Mouse (Mus musculus) left cerebral cortex, postnatal 25 days (tissue): ENCODE measurements around the gene Prss57. TPM values are rescaled to one million over a fixed set of nuclear protein-coding genes. Genes with fewer than 3 reads are reported as not detected.

Source experiments
- DNase-seq, 2 experiments: peaks; one replicate each; pipeline ENCODE4 v3.0.0; 2022; ENCODE audit warnings: low spot score in 2 of 2, mixed read lengths in 1 of 2
- intact Hi-C: fragments of 180-260 bp; cut with DNase I; formaldehyde crosslinking; loops from one replicate; pipeline ENCODE4 v1.15.1; 2025
- total RNA-seq, 2 experiments: library from RNA; stranded (reverse); gene quantifications; 2 replicates each; pipeline ENCODE4 v1.2.3; 2021

Prss57 gene
- total RNA-seq, 2 experiments from 2014 or later: 0.62 to 1.1 TPM

- intact Hi-C loops: no loop called here
- no peak for DNase-seq
These were observed 52.5 kb downstream of the Prss57 start for GRCm38 (mm10) chr10:79738259-79738658.

GRCm38 (mm10) chr10:79736706-79737105 lies 54.1 kb downstream of the Prss57 start:
- intact Hi-C loops: no loop called here
- no peak for DNase-seq

- no peak for DNase-seq
- intact Hi-C loops: no loop called here
These were observed 55.4 kb downstream of the Prss57 start for GRCm38 (mm10) chr10:79735361-79735760.

DNA sequence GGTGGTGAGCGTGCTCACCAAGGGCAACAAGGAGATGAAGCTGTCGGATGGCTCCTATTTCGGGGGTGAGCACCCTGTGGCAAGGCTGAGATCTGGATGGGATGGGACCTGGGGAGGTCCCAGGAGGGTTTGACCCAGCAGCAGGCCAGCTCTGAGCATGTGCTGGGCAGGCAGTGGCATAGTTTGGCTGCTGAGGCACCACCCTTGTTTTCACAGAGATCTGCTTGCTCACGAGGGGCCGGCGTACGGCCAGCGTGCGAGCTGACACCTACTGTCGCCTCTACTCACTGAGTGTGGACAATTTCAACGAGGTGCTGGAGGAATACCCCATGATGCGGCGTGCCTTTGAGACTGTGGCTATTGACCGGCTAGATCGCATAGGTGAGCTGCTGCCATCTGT lies 56.9 kb downstream of the Prss57 start:
- no peak for DNase-seq
- intact Hi-C loops: no loop called here

DNA sequence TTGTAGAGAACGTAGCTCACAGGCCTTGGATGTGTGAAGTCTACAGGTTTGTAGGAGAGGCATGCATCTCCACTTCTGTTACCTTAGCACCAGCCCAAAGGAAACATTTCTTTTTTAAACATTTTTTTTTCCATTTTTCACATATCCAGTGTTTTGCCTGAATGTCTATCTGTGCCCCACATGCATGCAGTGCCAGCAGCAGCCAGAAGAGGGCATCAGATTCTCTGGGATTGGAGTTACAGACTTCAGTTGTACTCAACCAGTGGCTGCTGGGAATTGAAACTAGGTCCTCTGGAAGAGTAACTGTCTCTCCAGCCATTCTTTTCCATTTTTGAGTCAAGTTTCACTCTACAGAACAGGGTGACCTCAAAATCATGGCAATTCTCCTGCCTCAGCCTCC lies 58.3 kb downstream of the Prss57 start:
- no peak for DNase-seq

More for the DNA sequence above, 58.3 kb downstream of the Prss57 start:
- intact Hi-C loops: no loop called here

Other genes with a start within 250 kb of the Prss57 start
- 10 to 100 TPM; 48.2 to 48.4 TPM for gene Mier2, start 235.8 kb downstream of the Prss57 start, total RNA-seq
- gene Theg, start 203.6 kb downstream of the Prss57 start, total RNA-seq: not detected
- 10 to 100 TPM; 15.2 to 18.6 TPM for gene C2cd4c, start 176.9 kb downstream of the Prss57 start, total RNA-seq
- gene Shc2, start 153.0 kb downstream of the Prss57 start, total RNA-seq: 10 to 100 TPM; 42.2 to 44.4 TPM
- under 1 TPM; 0.34 to 0.57 TPM for gene Odf3l2, start 145.2 kb downstream of the Prss57 start, total RNA-seq
- gene Madcam1, start 126.4 kb downstream of the Prss57 start, total RNA-seq: not detected
- gene Tpgs1, start 121.6 kb downstream of the Prss57 start, total RNA-seq: 10 to 100 TPM; 82.0 to 82.8 TPM
- gene Cdc34, start 108.8 kb downstream of the Prss57 start, total RNA-seq: 10 to 100 TPM; 75.9 to 78.0 TPM
- 1 to 10 TPM; 1.5 to 2.4 TPM for gene Gzmm, start 101.9 kb downstream of the Prss57 start, total RNA-seq
- gene Bsg, start 86.5 kb downstream of the Prss57 start, total RNA-seq: 100 to 1,000 TPM; 650 to 673 TPM
- gene Hcn2, start 74.3 kb downstream of the Prss57 start, total RNA-seq: 100 to 1,000 TPM; 111 to 123 TPM
- gene Polrmt, start 44.4 kb downstream of the Prss57 start, total RNA-seq: 10 to 100 TPM; 42.1 to 45.7 TPM
- 1 to 10 TPM; 2.8 to 4.0 TPM for gene Fgf22, start 35.9 kb downstream of the Prss57 start, total RNA-seq
- gene Rnf126, start 24.0 kb downstream of the Prss57 start, total RNA-seq: 10 to 100 TPM; 90.9 to 96.0 TPM
- gene Fstl3, start 13.7 kb downstream of the Prss57 start, total RNA-seq: 1 to 10 TPM; 2.2 to 2.4 TPM
- 100 to 1,000 TPM; 318 to 348 TPM for gene Palm, start 2.6 kb upstream of the Prss57 start, total RNA-seq
- gene Misp, start 30.0 kb upstream of the Prss57 start, total RNA-seq: 1 to 10 TPM in 1 of 2 experiments, under 1 TPM in 1; 0.62 to 1.7 TPM
- 10 to 100 TPM; 48.5 to 52.3 TPM for gene Ptbp1, start 63.5 kb upstream of the Prss57 start, total RNA-seq
- gene Prtn3, start 83.5 kb upstream of the Prss57 start, total RNA-seq: 1 to 10 TPM; 1.4 to 2.4 TPM
- 10 to 100 TPM; 51.1 to 53.3 TPM for gene Plppr3, start 83.7 kb upstream of the Prss57 start, total RNA-seq
- not detected for gene Elane, start 95.3 kb upstream of the Prss57 start, total RNA-seq
- not detected for gene Cfd, start 99.9 kb upstream of the Prss57 start, total RNA-seq
- gene Med16, start 118.0 kb upstream of the Prss57 start, total RNA-seq: 10 to 100 TPM; 57.5 to 59.8 TPM
- not detected for gene Gm26602, start 119.9 kb upstream of the Prss57 start, total RNA-seq
- 1 to 10 TPM; 7.1 to 7.8 TPM for gene Kiss1r, start 126.0 kb upstream of the Prss57 start, total RNA-seq
- gene R3hdm4, start 130.2 kb upstream of the Prss57 start, total RNA-seq: 100 to 1,000 TPM; 366 to 394 TPM
- gene Arid3a, start 136.1 kb upstream of the Prss57 start, total RNA-seq: 1 to 10 TPM; 5.4 to 8.6 TPM
- gene Wdr18, start 169.2 kb upstream of the Prss57 start, total RNA-seq: 10 to 100 TPM; 41.1 to 49.9 TPM
- gene Grin3b, start 179.8 kb upstream of the Prss57 start, total RNA-seq: under 1 TPM; 0.14 to 0.23 TPM
- 100 to 1,000 TPM; 123 to 124 TPM for gene Tmem259, start 193.4 kb upstream of the Prss57 start, total RNA-seq
- gene Cnn2, start 197.6 kb upstream of the Prss57 start, total RNA-seq: 1 to 10 TPM; 6.0 to 8.2 TPM
- 10 to 100 TPM; 10.9 to 12.3 TPM for gene Abca7, start 205.5 kb upstream of the Prss57 start, total RNA-seq
- 1 to 10 TPM; 3.6 to 4.0 TPM for gene Arhgap45, start 225.7 kb upstream of the Prss57 start, total RNA-seq
- gene Polr2e, start 248.8 kb upstream of the Prss57 start, total RNA-seq: 10 to 100 TPM; 71.3 to 74.8 TPM